In genomic region chr12:100831021-100831420, GRCm38 (mm10) we compare ENCODE assay signal across 18 mouse cellular contexts. TPM values are rescaled to one million over a fixed set of nuclear protein-coding genes. Genes with fewer than 3 reads are reported as not detected.
A peak's percentile ranks its signal among the peaks of the same experiment; 100 is the strongest.
DNase-seq lines count a peak whose midpoint lies in the region; ATAC-seq lines count a peak whose summit lies in the region.
"Had no signal": no experiment of that assay in that cellular context is flagged by ENCODE, and none has a peak within 500 bp of the region (broad histone marks: within the 10 kb centered on the region; RNA-seq: fewer than 3 reads in every experiment).

No protein-coding gene starts in this region.

- H3K36me3 ChIP-seq in midbrain, embryonic 11.5 days (ENCODE audit: control insufficient read depth, insufficient read depth, low read length), result no peaks in the 10 kb centered on the region
- H3K36me3 ChIP-seq in midbrain, embryonic 10.5 days, result no peaks in the 10 kb centered on the region
- no peaks in the 10 kb centered on the region for H3K36me3 ChIP-seq in neural tube, embryonic 14.5 days (ENCODE audit: control insufficient read depth, insufficient read depth, low read length)
- H3K36me3 ChIP-seq: forebrain, embryonic 12.5 days; heart, embryonic 13.5 days; limb, embryonic 10.5 days; liver, embryonic 13.5 days; stomach, embryonic 15.5 days had no signal

- no peak overlapping the region for H3K4me3 ChIP-seq in midbrain, embryonic 11.5 days (ENCODE audit: low read depth, low read length)
- H3K4me3 ChIP-seq in midbrain, embryonic 10.5 days, result no peak overlapping the region
- H3K4me3 ChIP-seq in neural tube, embryonic 14.5 days (ENCODE audit: low read depth, low read length), result no peak overlapping the region
- H3K4me3 ChIP-seq: forebrain, embryonic 12.5 days; heart, embryonic 13.5 days; left cerebral cortex, adult 2 months; limb, embryonic 10.5 days; liver, embryonic 13.5 days; stomach, embryonic 15.5 days had no signal

- no peak overlapping the region for H3K27ac ChIP-seq in midbrain, embryonic 11.5 days (ENCODE audit: low read depth, low read length)
- no peak overlapping the region for H3K27ac ChIP-seq in midbrain, embryonic 10.5 days (replicated peaks)
- no peak overlapping the region for H3K27ac ChIP-seq in neural tube, embryonic 14.5 days (ENCODE audit: low read depth, low read length)
- H3K27ac ChIP-seq: forebrain, embryonic 12.5 days; heart, embryonic 13.5 days; left cerebral cortex, adult 2 months; limb, embryonic 10.5 days; liver, embryonic 13.5 days; stomach, embryonic 15.5 days had no signal

- no peak overlapping the region for H3K4me2 ChIP-seq in midbrain, embryonic 11.5 days
- H3K4me2 ChIP-seq in neural tube, embryonic 14.5 days (ENCODE audit: low read depth, low read length), result no peak overlapping the region
- H3K4me2 ChIP-seq: forebrain, embryonic 12.5 days; heart, embryonic 13.5 days; liver, embryonic 13.5 days; stomach, embryonic 15.5 days had no signal

- 86% methylated on average over 2 of the region's 2 CpGs for WGBS in midbrain, embryonic 11.5 days
- 70% methylated on average over 2 of the region's 2 CpGs for WGBS in midbrain, embryonic 10.5 days
- whole genome bisulfite sequencing in neural tube, embryonic 14.5 days, result 78% methylated on average over 2 of the region's 2 CpGs

- H3K9ac ChIP-seq in midbrain, embryonic 11.5 days (ENCODE audit: low read length), result no peak overlapping the region
- no peak overlapping the region for H3K9ac ChIP-seq in neural tube, embryonic 14.5 days (replicated peaks; ENCODE audit: low read depth, low read length)
- H3K9ac ChIP-seq: forebrain, embryonic 12.5 days; heart, embryonic 13.5 days; liver, embryonic 13.5 days; stomach, embryonic 15.5 days had no signal

- ATAC-seq in midbrain, embryonic 11.5 days (ENCODE audit: low FRiP score), result no peak
- peak; percentile 34; the same call in 1 of the 2 replicates for ATAC-seq in neural tube, embryonic 14.5 days (ENCODE audit: low read depth)

- peak; percentile 84 for DNase-seq in heart, adult 11 months
- no peak for DNase-seq in heart, postnatal 10 days
- DNase-seq in midbrain, embryonic 11.5 days (ENCODE audit: low spot score, missing footprints), result peak; percentile 26
- DNase-seq in midbrain, embryonic 10.5 days (ENCODE audit: low spot score), result no peak
- DNase-seq in ZHBTc4 (ENCODE audit: low read depth, low spot score), result peak; percentile 51
- no peak for DNase-seq in retina, postnatal 1 day
- DNase-seq: cerebellum, postnatal 10 days; gastrocnemius, postnatal 14 days; kidney, postnatal 14 days; liver, embryonic 13.5 days; right cerebral cortex, postnatal 14 days; thymus, postnatal 36 days had no signal

- H3K4me1 ChIP-seq in midbrain, embryonic 11.5 days (ENCODE audit: control insufficient read depth, insufficient read depth, low read length), result no peaks in the 10 kb centered on the region
- H3K4me1 ChIP-seq in midbrain, embryonic 10.5 days, result peaks cover 9% of the 10 kb centered on the region
- no peaks in the 10 kb centered on the region for H3K4me1 ChIP-seq in neural tube, embryonic 14.5 days (ENCODE audit: control insufficient read depth, insufficient read depth, low read length)
- H3K4me1 ChIP-seq: heart, embryonic 13.5 days; limb, embryonic 10.5 days; liver, embryonic 13.5 days; stomach, embryonic 15.5 days had no signal

- intact Hi-C loops in heart, postnatal 10 days (cut with DNase I), result no loop called here

- H3K9me3 ChIP-seq in midbrain, embryonic 11.5 days (ENCODE audit: control insufficient read depth, low read length), result no peaks in the 10 kb centered on the region
- H3K9me3 ChIP-seq in midbrain, embryonic 10.5 days (replicated peaks), result no peaks in the 10 kb centered on the region
- no peaks in the 10 kb centered on the region for H3K9me3 ChIP-seq in neural tube, embryonic 14.5 days (ENCODE audit: control insufficient read depth, low read length)
- H3K9me3 ChIP-seq: forebrain, embryonic 12.5 days; heart, embryonic 13.5 days; limb, embryonic 10.5 days; liver, embryonic 13.5 days; stomach, embryonic 15.5 days had no signal

- H3K27me3 ChIP-seq in midbrain, embryonic 11.5 days (ENCODE audit: control insufficient read depth, insufficient read depth, low read length), result no peaks in the 10 kb centered on the region
- H3K27me3 ChIP-seq in midbrain, embryonic 10.5 days (ENCODE audit: low read depth, poor library complexity, severe bottlenecking), result no peaks in the 10 kb centered on the region; the same call in 1 of the 2 replicates
- H3K27me3 ChIP-seq in neural tube, embryonic 14.5 days (ENCODE audit: control insufficient read depth, insufficient read depth, low read length), result no peaks in the 10 kb centered on the region
- H3K27me3 ChIP-seq: heart, embryonic 13.5 days; liver, embryonic 13.5 days; stomach, embryonic 15.5 days had no signal

RNA-seq across cellular contexts. Expression of gene Dglucy, which starts 52.2 kb away (rescaled TPM):
- 10 to 100 TPM; 23.5 to 25.8 TPM for total RNA-seq in heart, postnatal 10 days (2021)
- 0.23 and 0.44 TPM in 2 replicates for polyA plus RNA-seq in midbrain, embryonic 11.5 days (2014; fragmentation: Nextera tagmentation; extraction: Ambion mirVana)
- 0.06 and 0.10 TPM in 2 replicates for polyA plus RNA-seq in midbrain, embryonic 10.5 days (2016; fragmentation: Nextera tagmentation; extraction: Ambion mirVana)
- polyA plus RNA-seq in neural tube, embryonic 14.5 days (2014; fragmentation: Nextera tagmentation; extraction: Ambion mirVana), result 1.9 and 4.0 TPM in 2 replicates

Comparison
In these comparisons a context has a peak if more than half of its experiments do, and no peak if none do; other contexts are left out.
1. DNase-seq: peak in heart, adult 11 months (single experiment), midbrain, embryonic 11.5 days (single experiment) and ZHBTc4 (single experiment); none in heart, postnatal 10 days (0 of 2), midbrain, embryonic 10.5 days (single experiment) and retina, postnatal 1 day (single experiment).